Mouse (Mus musculus) ES-Bruce4 (cell line): ENCODE data around the gene Fmnl2. TPM values are rescaled to one million over a fixed set of nuclear protein-coding genes. Genes with fewer than 3 reads are reported as not detected.
A peak's percentile ranks its signal among the peaks of the same experiment; 100 is the strongest.

Experiments
- H3K27ac ChIP-seq: 2 replicates; pipeline ENCODE4 v1.5.1; 2012; ENCODE audit warnings: low read length, inconsistent platforms; ENCODE audit not compliant: insufficient read depth
- H3K27me3 ChIP-seq: 2 replicates; pipeline ENCODE4 v1.6.1; 2012; ENCODE audit warnings: mild to moderate bottlenecking, low read length, inconsistent platforms; ENCODE audit not compliant: control insufficient read depth, poor library complexity, insufficient read depth, severe bottlenecking
- H3K36me3 ChIP-seq: 2 replicates; pipeline ENCODE4 v1.6.1; 2012; ENCODE audit warnings: inconsistent platforms, mild to moderate bottlenecking, low read length, moderate library complexity; ENCODE audit not compliant: control insufficient read depth, poor library complexity, insufficient read depth, severe bottlenecking
- H3K4me1 ChIP-seq: one replicate; pipeline ENCODE4 v1.8.1; 2011; ENCODE audit warnings: low read length; ENCODE audit not compliant: control insufficient read depth, insufficient read depth
- H3K4me3 ChIP-seq: 2 replicates; pipeline ENCODE4 v1.5.1; 2011; ENCODE audit warnings: low read depth, mild to moderate bottlenecking, low read length
- H3K9ac ChIP-seq: 2 replicates; pipeline ENCODE4 v1.6.1; 2012; ENCODE audit warnings: low read depth, mild to moderate bottlenecking, inconsistent platforms; ENCODE audit not compliant: poor library complexity, severe bottlenecking
- H3K9me3 ChIP-seq: replicated peaks from 2 replicates; pipeline ENCODE4 v1.6.1; 2012; ENCODE audit warnings: mild to moderate bottlenecking, low read length, inconsistent platforms; ENCODE audit not compliant: control insufficient read depth, poor library complexity, insufficient read depth, severe bottlenecking
- CTCF ChIP-seq: IDR thresholded peaks from one replicate; pipeline ENCODE4 v1.8.1; 2011; ENCODE audit warnings: low read depth, low read length
- EP300 ChIP-seq: IDR thresholded peaks from 2 replicates; pipeline ENCODE4 v1.6.1; 2011; ENCODE audit warnings: low read depth, low read length; ENCODE audit not compliant: insufficient read depth
- POLR2A ChIP-seq: IDR thresholded peaks from one replicate; pipeline ENCODE4 v1.8.1; 2011; ENCODE audit warnings: low read length; ENCODE audit not compliant: insufficient read depth
- polyA plus RNA-seq: library from polyadenylated mRNA; stranded (reverse); fragments of >200 nt; gene quantifications from 2 replicates; pipeline ENCODE4 v1.2.4, GENCODE M21; 2011; ENCODE audit warnings: low read depth; ENCODE audit not compliant: missing spikeins, insufficient read depth, insufficient read length

Gene Fmnl2
- polyA plus RNA-seq, 1 experiment, result 55.7 TPM

GRCm38 (mm10) chr2:52948406-52948805 is 90.7 kb downstream of the Fmnl2 start:
- Histone ChIP-seq H3K27ac (no peak overlapping the region), H3K4me3 (no peak overlapping the region), H3K9ac (no peak overlapping the region), H3K36me3 (no peaks in the 10 kb centered on the region), H3K9me3 (no peaks in the 10 kb centered on the region), H3K4me1 (peaks cover 3% of the 10 kb centered on the region), H3K27me3 (no peaks in the 10 kb centered on the region)
- TF ChIP-seq CTCF (peak; percentile 39), POLR2A (no peak), EP300 (no peak)

DNA sequence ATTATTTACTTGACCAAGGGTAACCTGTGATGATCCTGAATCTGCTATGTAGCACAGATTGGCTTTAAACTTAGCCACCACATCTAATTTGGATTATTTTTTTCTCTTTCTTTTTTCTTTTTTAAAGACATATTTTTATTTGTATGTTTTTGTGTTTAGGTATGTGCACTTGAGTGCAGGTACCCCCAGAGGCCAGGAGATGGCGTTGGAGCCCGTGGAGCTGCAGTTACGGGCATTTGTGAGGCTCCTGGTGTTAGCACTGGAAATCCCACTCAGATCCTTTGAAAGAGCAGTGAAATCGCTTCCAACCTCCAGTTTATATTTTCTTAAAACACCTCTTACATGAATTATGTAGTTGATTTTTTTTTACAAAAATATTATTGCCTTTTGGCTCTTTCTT is 91.9 kb downstream of the Fmnl2 start:
- Histone ChIP-seq H3K4me1 (peaks cover 1% of the 10 kb centered on the region), H3K27ac (no peak overlapping the region), H3K9me3 (no peaks in the 10 kb centered on the region), H3K27me3 (no peaks in the 10 kb centered on the region), H3K36me3 (no peaks in the 10 kb centered on the region), H3K4me3 (no peak overlapping the region), H3K9ac (no peak overlapping the region)
- TF ChIP-seq CTCF (peak; percentile 51), POLR2A (no peak)

DNA sequence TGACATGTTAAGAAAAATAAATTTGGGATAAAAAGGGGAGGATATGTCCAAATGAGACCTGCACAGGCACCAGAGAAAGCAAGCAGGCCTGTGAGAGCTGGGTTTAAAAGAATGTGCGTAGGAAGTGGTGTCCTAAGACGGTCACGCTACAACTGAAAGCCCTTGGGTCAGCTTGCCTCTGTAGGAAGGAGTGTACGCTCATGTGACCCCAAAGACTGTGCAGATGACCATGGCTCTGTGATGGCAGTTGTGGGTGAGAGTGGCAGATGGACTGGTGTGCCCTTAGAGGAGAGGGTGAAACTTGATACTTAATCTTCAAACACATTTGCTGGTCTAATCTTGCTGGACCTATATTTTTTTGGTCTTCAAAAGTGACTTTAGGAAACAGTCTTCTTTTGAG is 92.6 kb downstream of the Fmnl2 start:
- Histone ChIP-seq H3K27me3 (no peaks in the 10 kb centered on the region), H3K9me3 (no peaks in the 10 kb centered on the region), H3K4me1 (peaks cover 1% of the 10 kb centered on the region), H3K27ac (no peak overlapping the region), H3K4me3 (no peak overlapping the region), H3K36me3 (no peaks in the 10 kb centered on the region), H3K9ac (no peak overlapping the region)
- TF ChIP-seq POLR2A, result no peak
- TF ChIP-seq EP300, result no peak
- TF ChIP-seq CTCF, result no peak

DNA sequence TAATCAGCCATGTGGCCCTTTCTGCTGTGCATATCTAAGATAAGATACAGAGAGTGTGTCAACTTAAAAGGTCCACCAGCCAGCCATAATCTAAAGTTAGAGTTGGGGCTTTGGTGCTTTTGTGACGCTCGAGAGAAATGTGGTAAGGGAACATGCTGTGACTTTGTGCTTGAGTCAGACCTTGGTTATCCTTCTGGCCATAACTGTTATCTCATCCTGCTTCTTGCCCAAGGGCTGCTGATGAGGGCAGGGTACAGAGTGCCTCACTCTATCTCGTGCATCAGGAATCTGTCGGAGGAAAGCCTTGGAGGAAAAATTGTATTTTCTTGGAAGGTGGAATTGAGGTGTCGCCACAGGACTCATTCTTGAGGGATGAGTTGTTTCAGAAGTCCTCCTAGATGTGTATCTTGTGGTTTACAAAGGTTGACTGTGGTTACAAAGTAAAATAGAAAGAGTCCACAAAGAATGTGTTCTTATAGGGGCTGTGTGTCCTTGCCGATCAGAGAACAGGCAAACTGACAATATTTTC is 94.6 kb downstream of the Fmnl2 start:
- Histone ChIP-seq H3K36me3 (no peaks in the 10 kb centered on the region), H3K4me3 (no peak overlapping the region), H3K9ac (no peak overlapping the region), H3K9me3 (no peaks in the 10 kb centered on the region), H3K4me1 (no peaks in the 10 kb centered on the region), H3K27me3 (no peaks in the 10 kb centered on the region), H3K27ac (no peak overlapping the region)
- TF ChIP-seq CTCF (no peak), EP300 (no peak), POLR2A (no peak)

GRCm38 (mm10) chr2:52955090-52955489 is 97.4 kb downstream of the Fmnl2 start:
- TF ChIP-seq EP300, result peak; percentile 72; the same call in 1 of the 2 replicates
- TF ChIP-seq CTCF, result no peak
- Histone ChIP-seq H3K36me3 (no peaks in the 10 kb centered on the region), H3K27ac (peak overlapping the region; percentile 7; the same call in 1 of the 2 replicates), H3K4me1 (peaks cover 8% of the 10 kb centered on the region), H3K9ac (no peak overlapping the region), H3K27me3 (no peaks in the 10 kb centered on the region), H3K9me3 (no peaks in the 10 kb centered on the region), H3K4me3 (no peak overlapping the region)

DNA sequence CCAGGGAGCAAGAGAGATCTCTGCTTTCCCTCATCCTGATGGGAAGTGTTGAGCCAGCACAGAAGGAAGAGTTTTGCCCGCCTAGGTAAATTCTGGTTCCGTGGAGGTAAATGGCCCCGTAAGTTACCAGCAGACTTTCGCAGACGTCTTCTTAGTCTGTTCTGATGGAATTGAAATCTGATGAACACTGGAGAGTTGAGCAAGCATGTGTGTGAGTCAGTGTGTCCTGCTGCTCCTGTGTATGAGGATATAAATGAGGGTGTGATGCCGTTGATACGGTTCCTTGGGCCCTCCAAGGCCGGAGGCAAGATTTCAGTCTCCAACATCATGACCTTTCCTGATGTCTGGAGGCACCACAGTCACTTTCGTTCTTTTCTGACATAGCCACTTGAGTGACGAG is 98.2 kb downstream of the Fmnl2 start:
- H3K9ac ChIP-seq, result no peak overlapping the region
- H3K27me3 ChIP-seq, result no peaks in the 10 kb centered on the region
- no peak overlapping the region for H3K4me3 ChIP-seq
- TF ChIP-seq CTCF (no peak), POLR2A (no peak), EP300 (no peak)
- H3K4me1 ChIP-seq, result peaks cover 8% of the 10 kb centered on the region
- no peaks in the 10 kb centered on the region for H3K36me3 ChIP-seq
- H3K27ac ChIP-seq, result no peak overlapping the region
- H3K9me3 ChIP-seq, result no peaks in the 10 kb centered on the region
